Mouse (Mus musculus) megakaryocyte, adult 5-6 weeks (primary cell): ENCODE measurements around the gene Cntnap5c. TPM values are rescaled to one million over a fixed set of nuclear protein-coding genes. Genes with fewer than 3 reads are reported as not detected.
"Not testable (repeated sequence)": the region's sequence is repeated elsewhere in the genome, so short reads cannot be mapped to it uniquely, and the experiment has no call there.

Experiments
- ATAC-seq: 2 replicates; pipeline ENCODE4 v1.8.0; 2016; ENCODE audit warnings: mild to moderate bottlenecking, inconsistent platforms; ENCODE audit not compliant: poor library complexity, severe bottlenecking
- total RNA-seq, 2 experiments: library from RNA; stranded (forward) in 1 of 2; stranded (reverse) in 1 of 2; fragments of 153-499, 151-499 nt in 1 of 2; fragments of 221-1000, 200-1000 nt in 1 of 2; gene quantifications; 2 replicates each; pipeline versions ENCODE4 v1.2.3 to v1.2.4; 2015 to 2017

The Cntnap5c gene
- total RNA-seq (2015) (not detected in 2 replicates), total RNA-seq (2017) (not detected in 2 replicates)

DNA sequence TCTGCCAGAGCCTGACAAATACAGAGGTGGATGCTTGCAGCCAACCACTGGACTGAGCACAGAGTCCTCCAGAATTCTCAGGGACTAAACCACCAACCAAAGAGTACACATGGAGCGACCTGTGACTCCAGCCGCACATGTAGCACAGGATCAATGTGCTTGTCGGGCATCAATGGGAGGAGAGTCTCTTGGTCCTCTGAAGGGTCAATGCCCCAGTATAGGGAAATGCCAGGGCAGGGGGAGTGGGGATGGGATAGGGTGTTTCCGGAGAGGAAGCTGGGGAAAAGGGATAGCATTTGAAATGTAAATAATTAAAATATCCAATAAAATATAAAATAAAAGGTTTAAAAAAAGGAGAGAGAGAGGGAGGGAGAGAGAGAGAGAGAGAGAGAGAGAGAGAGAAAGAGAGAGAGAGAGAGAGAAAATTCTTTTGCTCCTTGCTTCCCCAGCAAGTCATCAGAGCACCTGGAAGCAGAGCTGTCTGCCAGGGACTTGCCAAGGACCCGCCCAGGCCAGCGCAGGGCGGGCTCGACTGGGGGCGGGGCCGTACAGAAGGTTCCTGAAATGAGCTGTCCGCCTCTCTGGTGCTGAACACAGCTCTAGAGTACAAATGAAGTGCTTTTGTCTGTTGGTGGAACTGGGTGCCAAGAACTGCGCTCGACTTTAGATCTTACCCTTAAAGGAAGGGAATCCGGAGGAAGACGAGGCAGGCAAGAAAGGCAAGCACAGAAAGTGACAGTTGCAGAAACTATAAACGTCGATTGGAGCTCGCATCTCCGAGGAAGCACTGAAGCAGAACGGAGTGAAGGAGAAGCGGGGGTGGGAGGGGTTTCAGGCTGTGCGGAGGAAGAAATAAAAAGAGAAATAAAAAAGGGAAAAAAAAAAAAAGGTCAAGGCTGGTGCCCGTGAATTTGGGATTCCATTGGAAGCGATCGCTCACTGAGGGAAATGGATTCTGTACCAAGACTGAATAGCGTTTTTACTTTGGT, at the start of gene Cntnap5c:
Cntnap5c (plus strand) TSS at position 949 of the 989 bp plus-strand sequence.
- no peak for ATAC-seq

GRCm38 (mm10) chr17:57742119-57742518, 27.3 kb upstream of the Cntnap5c start, which contains the start of gene Gm21834:
Gm21834 (minus strand) TSS chr17:57742219.
- ATAC-seq, result no peak

DNA sequence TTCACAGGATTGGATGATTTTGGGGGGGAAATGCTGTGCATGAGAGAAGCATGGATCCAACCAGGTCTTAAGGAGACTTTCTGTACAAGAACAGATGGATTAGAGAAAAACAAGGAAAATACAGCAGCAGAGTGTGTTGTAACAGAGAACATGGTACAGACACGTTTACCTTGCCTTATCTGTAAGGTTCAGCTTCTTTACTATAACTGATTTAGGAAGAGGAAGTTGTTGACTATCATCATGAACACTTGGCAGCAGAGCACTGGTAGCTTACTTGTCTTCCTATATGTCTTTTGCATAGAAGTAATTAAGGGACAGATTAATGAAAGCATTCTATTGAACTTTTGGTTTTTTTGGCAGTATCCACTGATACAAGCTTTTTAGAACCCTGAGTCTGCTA, 11.3 kb upstream of the Cntnap5c start:
- ATAC-seq, result no peak

DNA sequence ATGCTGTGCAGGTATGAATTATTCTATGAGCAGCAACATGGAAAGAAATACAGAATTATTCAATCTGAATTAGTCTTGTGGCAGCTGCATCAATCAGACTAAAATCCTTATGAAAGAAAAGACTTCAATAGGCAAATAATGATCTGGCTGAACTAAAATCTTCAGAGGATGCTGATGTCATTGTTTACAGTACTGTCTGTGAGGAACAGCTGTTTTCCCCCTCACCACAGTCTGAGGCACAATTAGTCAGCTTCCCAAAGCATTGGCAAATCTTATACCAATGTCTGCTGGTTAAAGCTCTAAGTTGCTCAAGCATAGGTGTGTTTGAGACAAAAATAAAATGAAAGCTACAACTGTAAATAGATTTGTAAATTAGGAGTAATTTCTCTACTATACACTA, 2.1 kb upstream of the Cntnap5c start:
- no peak for ATAC-seq

GRCm38 (mm10) chr17:57770904-57771303, 1.5 kb downstream of the Cntnap5c start:
- no peak for ATAC-seq

DNA sequence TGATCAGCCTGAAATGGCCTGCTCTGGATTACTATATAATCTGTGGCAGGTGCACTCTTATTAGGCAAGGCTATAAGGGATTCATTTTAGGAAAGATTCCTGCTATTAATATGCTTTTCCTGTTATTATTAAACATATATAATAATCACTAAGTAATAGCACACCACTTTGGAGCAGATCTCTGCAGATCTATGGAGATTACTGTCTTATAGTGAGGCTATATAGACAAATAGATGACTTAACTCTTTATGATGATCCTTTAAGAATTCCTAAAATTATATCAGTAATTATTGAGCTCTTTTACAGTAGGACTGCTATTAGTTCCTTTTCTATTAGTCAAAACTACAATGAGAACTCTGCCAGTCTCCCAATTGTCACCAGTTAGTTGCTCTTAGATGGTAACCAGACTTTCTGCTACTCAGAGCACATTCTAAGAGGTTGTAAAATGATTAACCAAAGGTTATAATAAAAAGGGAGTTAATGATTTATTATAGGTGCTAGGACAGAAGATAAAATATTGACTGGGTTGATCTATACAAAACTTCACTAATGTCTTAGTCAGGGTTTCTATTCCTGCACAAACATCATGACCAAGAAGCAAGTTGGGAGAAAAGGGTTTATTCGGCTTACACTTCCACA, 18.9 kb downstream of the Cntnap5c start:
- ATAC-seq, result no peak

DNA sequence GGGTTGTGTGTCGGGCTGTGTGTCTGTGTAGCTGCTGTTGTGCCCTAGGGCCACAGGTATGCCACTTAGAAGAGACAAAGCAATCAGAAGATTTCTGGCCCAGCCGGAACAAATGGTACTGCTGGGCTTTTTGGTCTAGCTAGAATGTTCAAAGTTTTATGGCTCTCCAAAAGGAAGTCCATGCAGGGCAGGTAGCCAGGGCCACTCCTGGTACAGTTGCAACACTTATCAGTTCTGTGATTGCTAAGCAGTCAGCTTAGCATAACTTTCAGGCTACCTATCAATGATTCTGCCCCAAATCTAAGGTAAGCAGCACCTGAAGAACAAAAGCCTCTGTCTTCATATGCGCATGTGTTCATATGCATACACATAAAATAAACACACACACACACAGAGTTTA, 26.0 kb downstream of the Cntnap5c start:
- ATAC-seq, result no peak

DNA sequence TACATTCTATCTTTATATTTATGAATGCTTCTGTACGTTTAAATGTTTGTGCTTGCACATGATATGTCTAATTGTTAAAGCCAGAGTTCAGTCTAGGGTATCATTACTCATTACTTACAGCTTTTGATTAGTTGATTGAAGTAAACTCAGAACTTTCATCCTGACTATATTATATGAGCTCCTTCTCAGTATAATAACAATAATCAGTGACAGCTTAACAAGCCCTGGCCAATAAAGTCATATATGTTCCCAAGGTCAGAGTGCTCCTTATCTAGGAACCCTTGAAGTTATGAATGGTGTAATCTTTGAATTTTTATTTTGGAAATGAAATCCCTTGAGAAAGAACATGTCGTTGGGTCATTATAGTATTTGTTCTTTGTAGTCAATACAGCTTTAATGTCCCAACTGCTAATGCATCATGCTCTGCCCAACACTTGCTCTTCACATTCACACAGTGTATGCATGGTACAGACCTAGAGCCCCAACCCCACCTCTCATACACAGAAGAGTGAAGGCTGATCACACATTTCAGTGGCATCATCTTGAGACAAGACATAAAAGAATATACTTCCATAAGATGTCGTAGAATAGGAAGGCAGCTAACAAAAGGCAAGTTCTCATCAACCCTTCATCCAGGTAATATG, 27.4 kb downstream of the Cntnap5c start:
- no peak for ATAC-seq

GRCm38 (mm10) chr17:57799414-57799985, 30.1 kb downstream of the Cntnap5c start:
- ATAC-seq, result no peak

- no peak for ATAC-seq
Observed at GRCm38 (mm10) chr17:57801180-57801579, 31.8 kb downstream of the Cntnap5c start.

- no peak for ATAC-seq
Observed at GRCm38 (mm10) chr17:57837090-57837971, 68.0 kb downstream of the Cntnap5c start.

GRCm38 (mm10) chr17:57855811-57856210, 86.4 kb downstream of the Cntnap5c start:
- ATAC-seq, result not testable (repeated sequence)

- ATAC-seq, result no peak
Observed at GRCm38 (mm10) chr17:57865996-57866395, 96.6 kb downstream of the Cntnap5c start.

DNA sequence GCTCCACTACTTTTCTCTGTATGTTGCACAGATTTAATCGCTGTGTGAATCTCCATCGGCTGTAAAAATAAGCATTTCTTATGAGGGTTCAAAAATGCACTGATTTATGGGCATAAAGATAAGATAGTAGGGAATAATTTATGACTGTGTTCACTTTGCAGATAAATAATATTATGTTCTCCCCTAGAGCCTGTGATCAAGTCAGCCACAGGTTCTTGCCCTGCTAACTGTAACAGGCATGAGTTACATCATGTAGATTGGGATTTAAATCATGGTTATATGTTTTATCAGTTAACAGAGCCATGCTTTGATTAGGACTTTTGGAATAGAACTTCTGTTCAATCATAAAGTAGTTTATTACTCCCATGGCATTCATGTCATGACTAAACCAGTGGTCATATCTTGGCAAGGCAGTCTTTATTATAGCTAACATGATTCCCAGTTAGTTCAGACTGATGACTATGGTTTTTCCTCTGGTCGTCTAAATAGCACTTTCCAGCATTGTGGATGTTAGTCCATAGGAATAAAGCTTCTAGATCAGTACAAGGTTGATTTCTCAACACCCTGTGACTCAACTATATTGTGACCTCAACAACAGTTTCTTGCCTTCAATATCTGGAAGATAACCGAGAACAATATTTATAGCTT, 118.5 kb downstream of the Cntnap5c start:
- no peak for ATAC-seq

DNA sequence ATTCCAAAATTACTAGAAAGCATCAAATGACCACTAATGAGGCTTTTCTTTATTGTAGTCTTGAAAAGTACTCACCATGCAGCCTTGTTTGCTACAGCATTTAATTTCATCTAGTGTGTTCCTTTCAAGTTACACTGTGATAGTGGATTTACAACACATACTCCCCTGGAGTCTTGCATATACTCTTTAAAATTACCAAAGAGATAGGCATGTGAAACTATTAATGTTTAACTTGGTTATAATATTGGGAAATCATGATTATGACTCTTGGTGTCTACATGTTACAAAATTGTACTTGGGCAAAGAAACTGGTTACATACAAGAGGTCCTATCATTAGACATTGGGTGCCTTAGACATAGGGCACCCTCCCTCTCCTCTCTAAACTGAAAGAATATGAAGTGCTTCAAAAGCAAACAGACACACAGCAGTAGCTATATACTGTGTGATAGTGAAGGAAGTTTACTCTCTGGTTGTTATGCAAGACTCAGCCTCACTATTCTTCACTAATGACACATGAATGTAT, 142.5 kb downstream of the Cntnap5c start:
- ATAC-seq, result no peak

GRCm38 (mm10) chr17:57984230-57984629, 214.9 kb downstream of the Cntnap5c start:
- ATAC-seq, result no peak

DNA sequence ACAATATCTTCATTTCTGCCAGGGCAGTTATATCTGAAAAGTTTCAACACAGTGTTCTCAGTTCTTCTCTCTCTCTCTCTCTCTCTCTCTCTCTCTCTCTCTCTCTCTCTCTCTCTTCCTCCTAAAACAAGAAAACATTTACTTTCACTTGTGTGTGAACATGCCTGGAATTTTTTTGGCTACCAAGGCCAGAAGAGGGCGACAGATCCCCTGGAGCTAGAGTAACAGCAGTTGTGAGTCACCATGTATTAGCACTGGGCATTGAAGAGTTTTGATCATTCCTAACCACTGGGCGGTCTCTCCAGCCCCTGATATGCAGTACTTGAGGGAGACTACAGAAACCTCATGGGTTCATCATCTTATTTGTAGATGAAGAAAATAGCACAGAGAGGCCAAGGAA, 219.1 kb downstream of the Cntnap5c start:
- ATAC-seq, result no peak

GRCm38 (mm10) chr17:57996461-57996860, 227.1 kb downstream of the Cntnap5c start:
- no peak for ATAC-seq

GRCm38 (mm10) chr17:57999080-57999479, 229.7 kb downstream of the Cntnap5c start:
- ATAC-seq, result no peak
